Mouse (Mus musculus) liver, postnatal 0 days (tissue): Measurements from ENCODE around the gene Ypel2. TPM values are rescaled to one million over a fixed set of nuclear protein-coding genes. Genes with fewer than 3 reads are reported as not detected.
A peak's percentile ranks its signal among the peaks of the same experiment; 100 is the strongest.

Source experiments
- ATAC-seq: fragments of 200-750 bp; cut with Nextera tagmentation; 2 replicates; pipeline ENCODE4 v1.8.0; 2017; ENCODE audit warnings: mild to moderate bottlenecking, moderate library complexity
- DNase-seq: peaks from one replicate; pipeline ENCODE4 v3.0.0-alpha.2; 2016
- H3K27ac ChIP-seq: fragments of 300-500 bp; sonication (generic); 2 replicates; pipeline ENCODE4 v1.5.1; 2014; ENCODE audit warnings: antibody characterized with exemption, moderate library complexity, mild to moderate bottlenecking, low read depth
- H3K27me3 ChIP-seq: fragments of 300-500 bp; sonication (generic); 2 replicates; pipeline ENCODE4 v1.6.1; 2014; ENCODE audit warnings: low read length, control low read depth, mixed read lengths; ENCODE audit not compliant: insufficient read depth
- H3K36me3 ChIP-seq: fragments of 300-500 bp; sonication (generic); replicated peaks from 2 replicates; pipeline ENCODE4 v1.6.1; 2014; ENCODE audit warnings: mild to moderate bottlenecking, control low read depth, low read length, moderate library complexity, mixed read lengths; ENCODE audit not compliant: insufficient read depth
- H3K4me1 ChIP-seq: fragments of 300-500 bp; sonication (generic); 2 replicates; pipeline ENCODE4 v1.6.1; 2014; ENCODE audit warnings: antibody characterized with exemption, mild to moderate bottlenecking, control low read depth; ENCODE audit not compliant: insufficient read depth
- H3K4me2 ChIP-seq: fragments of 300-500 bp; sonication (generic); 2 replicates; pipeline ENCODE4 v1.6.1; 2014; ENCODE audit warnings: low read depth, mild to moderate bottlenecking, low read length, moderate library complexity, mixed read lengths
- H3K4me3 ChIP-seq: fragments of 300-500 bp; sonication (generic); 2 replicates; pipeline ENCODE4 v1.5.1; 2014; ENCODE audit warnings: low read depth, low read length
- H3K9ac ChIP-seq: fragments of 300-500 bp; sonication (generic); replicated peaks from 2 replicates; pipeline ENCODE4 v1.6.1; 2014; ENCODE audit warnings: mild to moderate bottlenecking, moderate library complexity
- H3K9me3 ChIP-seq: fragments of 300-500 bp; sonication (generic); 2 replicates; pipeline ENCODE4 v1.6.1; 2016; ENCODE audit warnings: mild to moderate bottlenecking, control low read depth, low read length, mixed read lengths
- CTCF ChIP-seq: sonication (generic); IDR thresholded peaks from 2 replicates; pipeline ENCODE4 v1.5.1; 2016; ENCODE audit warnings: antibody characterized with exemption, low read depth
- EP300 ChIP-seq: IDR thresholded peaks from 2 replicates; pipeline ENCODE4 v1.6.1; 2016; ENCODE audit warnings: antibody characterized with exemption, low read depth, mild to moderate bottlenecking
- WGBS: fragments of 180-500 bp; shearing (Covaris S2); extraction: QIAGEN DNeasy Blood & Tissue Kit; methylation state at CpG from one replicate; pipeline ENCODE4 v1.1.7; 2014; ENCODE audit not compliant: insufficient replicate concordance; 5-methylcytosine and 5-hydroxymethylcytosine counted together
- polyA plus RNA-seq: library from polyadenylated mRNA; unstranded; fragments of >200 nt; fragmentation: Nextera tagmentation; extraction: Ambion mirVana; gene quantifications from 2 replicates; pipeline ENCODE4 v1.2.1, GENCODE M21; 2015

Ypel2 gene
- polyA plus RNA-seq, 1 experiment from 2014 or later = 2.1 TPM

DNA sequence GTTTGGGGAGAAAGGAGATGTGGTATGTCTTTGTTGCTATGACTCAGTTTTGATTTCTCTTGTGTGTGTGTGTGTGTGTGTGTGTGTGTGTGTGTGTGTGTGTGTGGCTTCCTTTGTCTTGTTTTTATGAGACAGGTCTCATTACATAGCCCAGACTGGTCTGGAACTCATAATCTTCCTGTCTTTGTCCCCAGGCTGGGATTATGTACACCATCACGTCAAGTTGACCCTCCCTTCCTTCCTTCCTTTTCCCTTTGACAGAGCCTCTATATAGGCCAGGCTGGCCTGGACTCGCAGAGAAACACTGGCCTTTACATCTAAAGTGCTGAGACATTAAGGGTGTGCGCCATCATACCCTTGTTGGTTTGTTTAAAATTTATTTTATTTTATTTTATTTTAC lies 22.2 kb upstream of the Ypel2 start:
- H3K9me3 ChIP-seq = no peaks in the 10 kb centered on the region
- ATAC-seq (no peak), DNase-seq (no peak)
- no peak overlapping the region for H3K4me3 ChIP-seq
- TF ChIP-seq CTCF = no peak
- TF ChIP-seq EP300 = no peak
- 54% methylated on average over 3 of the region's 3 CpGs for WGBS
- H3K4me2 ChIP-seq = no peak overlapping the region
- no peak overlapping the region for H3K27ac ChIP-seq
- no peak overlapping the region for H3K9ac ChIP-seq
- H3K4me1 ChIP-seq = no peaks in the 10 kb centered on the region
- no peaks in the 10 kb centered on the region for H3K36me3 ChIP-seq
- H3K27me3 ChIP-seq = no peaks in the 10 kb centered on the region

DNA sequence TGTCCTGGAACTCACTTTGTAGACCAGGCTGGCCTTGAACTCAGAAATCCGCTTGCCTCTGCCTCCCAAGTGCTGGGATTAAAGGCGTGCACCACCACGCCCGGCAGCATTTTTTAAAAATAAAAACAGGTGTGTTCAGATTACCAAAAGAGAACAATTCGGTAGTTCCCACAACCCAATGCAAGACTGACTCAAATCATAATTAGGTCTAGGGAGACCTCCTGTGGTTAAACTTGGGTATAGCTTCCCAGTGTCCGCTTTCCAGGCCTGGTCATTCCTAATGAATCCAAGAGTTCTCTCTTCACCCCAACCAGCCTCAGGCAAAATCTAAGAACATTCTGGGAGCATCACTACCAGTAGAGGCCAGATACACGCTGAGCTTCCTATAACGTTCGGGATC lies 17.0 kb upstream of the Ypel2 start:
- peak; percentile 56; the same call in 1 of the 2 replicates for ATAC-seq
- no peak overlapping the region for H3K9ac ChIP-seq

GRCm38 (mm10) chr11:87007371-87007770 lies 13.9 kb upstream of the Ypel2 start:
- TF ChIP-seq EP300 (no peak), CTCF (no peak)
- Histone ChIP-seq H3K9ac (no peak overlapping the region), H3K27ac (no peak overlapping the region), H3K36me3 (no peaks in the 10 kb centered on the region), H3K27me3 (no peaks in the 10 kb centered on the region), H3K4me1 (no peaks in the 10 kb centered on the region), H3K4me3 (no peak overlapping the region), H3K4me2 (no peak overlapping the region), H3K9me3 (no peaks in the 10 kb centered on the region)
- DNase-seq (no peak), ATAC-seq (no peak)
- WGBS = 60% methylated on average over 8 of the region's 8 CpGs

More for the DNA sequence above, 17.0 kb upstream of the Ypel2 start:
- no peaks in the 10 kb centered on the region for H3K36me3 ChIP-seq
- no peaks in the 10 kb centered on the region for H3K9me3 ChIP-seq
- peak; percentile 29 for DNase-seq
- no peak overlapping the region for H3K4me3 ChIP-seq
- H3K27me3 ChIP-seq = no peaks in the 10 kb centered on the region
- no peaks in the 10 kb centered on the region for H3K4me1 ChIP-seq
- TF ChIP-seq EP300 (no peak), CTCF (peak; percentile 78)
- H3K27ac ChIP-seq = no peak overlapping the region
- WGBS = 18% methylated on average over 9 of the region's 9 CpGs
- H3K4me2 ChIP-seq = no peak overlapping the region

GRCm38 (mm10) chr11:87004960-87005755 lies 11.7 kb upstream of the Ypel2 start:
- Histone ChIP-seq H3K9me3 (no peaks in the 10 kb centered on the region), H3K4me2 (no peak overlapping the region), H3K36me3 (no peaks in the 10 kb centered on the region), H3K27me3 (no peaks in the 10 kb centered on the region), H3K4me1 (no peaks in the 10 kb centered on the region), H3K9ac (no peak overlapping the region), H3K27ac (no peak overlapping the region), H3K4me3 (no peak overlapping the region)
- no peak for DNase-seq
- WGBS = 52% methylated on average over 12 of the region's 12 CpGs
- TF ChIP-seq CTCF (no peak), EP300 (no peak)
- no peak for ATAC-seq

DNA sequence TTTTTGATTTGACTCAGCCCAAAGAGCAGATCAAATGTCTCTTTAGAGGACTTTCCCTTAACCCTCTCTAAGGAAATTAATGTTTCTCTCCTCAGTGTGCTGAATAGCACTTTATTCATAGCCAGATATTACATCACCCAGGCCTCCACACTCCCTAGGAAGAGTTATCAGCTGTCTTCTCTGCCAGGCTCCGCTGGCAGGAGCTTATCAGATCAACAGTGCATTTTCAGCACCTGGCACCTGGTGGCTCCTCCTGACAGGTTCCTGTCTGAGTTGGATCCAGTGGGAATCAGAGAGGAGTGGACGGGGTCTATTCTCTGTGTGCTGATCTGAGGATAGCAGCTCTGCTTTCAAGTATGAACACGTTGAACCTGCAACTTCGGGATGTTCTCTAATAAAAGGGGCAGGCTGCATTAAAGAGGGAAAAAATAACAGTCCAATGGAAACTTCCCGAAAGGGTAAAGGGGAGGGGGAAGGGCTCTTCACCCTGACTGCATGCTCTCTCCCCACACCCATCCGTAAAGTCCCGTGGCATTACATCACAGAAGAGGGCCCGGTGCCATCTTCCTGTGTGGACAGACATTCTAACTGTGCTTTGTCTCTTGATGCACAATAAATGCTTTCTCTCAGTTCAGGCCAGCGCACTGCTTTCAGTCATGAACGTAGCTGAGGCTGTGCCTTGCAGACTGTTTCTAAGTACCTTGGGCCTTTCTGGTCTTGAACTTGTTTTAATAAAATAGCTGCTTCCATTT lies 8.7 kb upstream of the Ypel2 start:
- H3K27ac ChIP-seq = no peak overlapping the region
- no peak for DNase-seq
- no peaks in the 10 kb centered on the region for H3K27me3 ChIP-seq
- no peak overlapping the region for H3K4me2 ChIP-seq
- H3K9me3 ChIP-seq = no peaks in the 10 kb centered on the region
- H3K9ac ChIP-seq = no peak overlapping the region
- H3K36me3 ChIP-seq = no peaks in the 10 kb centered on the region
- 69% methylated on average over 10 of the region's 10 CpGs for WGBS
- H3K4me3 ChIP-seq = no peak overlapping the region
- no peaks in the 10 kb centered on the region for H3K4me1 ChIP-seq
- TF ChIP-seq EP300 (no peak), CTCF (no peak)
- no peak for ATAC-seq

GRCm38 (mm10) chr11:87001217-87001616 lies 7.7 kb upstream of the Ypel2 start:
- H3K4me2 ChIP-seq = no peak overlapping the region
- ATAC-seq = no peak
- no peaks in the 10 kb centered on the region for H3K36me3 ChIP-seq
- H3K9ac ChIP-seq = no peak overlapping the region
- H3K4me1 ChIP-seq = no peaks in the 10 kb centered on the region
- H3K4me3 ChIP-seq = no peak overlapping the region
- no peak for DNase-seq
- TF ChIP-seq EP300 = no peak
- no peak for TF ChIP-seq CTCF
- 54% methylated on average over 8 of the region's 8 CpGs for WGBS
- no peaks in the 10 kb centered on the region for H3K9me3 ChIP-seq
- H3K27ac ChIP-seq = no peak overlapping the region
- no peaks in the 10 kb centered on the region for H3K27me3 ChIP-seq
